In the genomic region with DNA sequence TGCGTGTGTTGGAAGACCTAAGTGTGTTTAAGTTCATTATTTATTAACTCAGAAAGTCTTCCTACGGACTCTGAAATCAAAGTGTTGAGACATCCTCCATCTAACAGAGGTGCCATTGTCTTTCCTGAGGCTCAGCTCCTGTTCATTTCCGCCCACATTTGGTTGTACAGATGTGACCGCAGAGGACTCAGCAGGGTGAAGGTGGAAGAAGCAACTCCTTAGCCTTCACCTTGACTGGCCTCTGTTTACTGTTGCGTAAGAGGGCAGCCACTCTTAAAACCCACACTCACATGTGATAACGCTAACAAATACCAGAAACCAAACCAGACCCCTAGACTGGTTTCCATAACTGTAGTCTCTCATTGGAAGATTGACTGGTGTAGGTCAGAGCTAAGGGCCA, we compare ENCODE assay signal across 28 mouse cellular contexts. TPM values are rescaled to one million over a fixed set of nuclear protein-coding genes. Genes with fewer than 3 reads are reported as not detected.
DNase-seq lines count a peak whose midpoint lies in the region; ATAC-seq and TF ChIP-seq lines count a peak whose summit lies in the region.
"Had no signal": no experiment of that assay in that cellular context is flagged by ENCODE, and none has a peak within 500 bp of the region (broad histone marks: within the 10 kb centered on the region; RNA-seq: fewer than 3 reads in every experiment).

No protein-coding gene starts in this region.

- no peak overlapping the region for H3ac ChIP-seq in C2C12 (ENCODE audit: control insufficient read depth, insufficient read length, low read depth)

- ATAC-seq in intestine, embryonic 16.5 days, result peak; percentile 36
- no peak for ATAC-seq in stomach, postnatal 0 days (ENCODE audit: low FRiP score, low TSS enrichment)
- ATAC-seq: CD4-positive, CD25-positive, alpha-beta regulatory T cell, adult 4 months; forebrain, embryonic 13.5 days; hindbrain, embryonic 16.5 days; liver, embryonic 12.5 days; lung, postnatal 0 days had no signal

- peaks cover 5% of the 10 kb centered on the region; the same call in 1 of the 2 replicates for H3K79me2 ChIP-seq in heart, adult 2 months (replicated peaks; ENCODE audit: control insufficient read depth, insufficient read depth, low read length)
- peaks cover 100% of the 10 kb centered on the region for H3K79me2 ChIP-seq in C2C12 (ENCODE audit: control insufficient read depth, insufficient read depth)

- 81% methylated on average over 6 of the region's 6 CpGs for WGBS in heart, adult 2 months
- 64% methylated on average over 6 of the region's 6 CpGs for WGBS in intestine, embryonic 16.5 days
- 69% methylated on average over 6 of the region's 6 CpGs for WGBS in stomach, postnatal 0 days

- no peaks in the 10 kb centered on the region for H3K9me3 ChIP-seq in intestine, embryonic 16.5 days (ENCODE audit: control insufficient read depth, low read length)
- H3K9me3 ChIP-seq in stomach, postnatal 0 days (ENCODE audit: control insufficient read depth, low read length), result no peaks in the 10 kb centered on the region
- H3K9me3 ChIP-seq: embryonic facial prominence, embryonic 10.5 days; embryonic facial prominence, embryonic 15.5 days; forebrain, embryonic 13.5 days; heart, embryonic 13.5 days; liver, embryonic 12.5 days; midbrain, embryonic 13.5 days; neural tube, embryonic 15.5 days; stomach, embryonic 15.5 days had no signal

- H3K4me1 ChIP-seq in heart, adult 2 months (ENCODE audit: control insufficient read depth, insufficient read depth, low read length), result peaks cover 14% of the 10 kb centered on the region
- H3K4me1 ChIP-seq in intestine, embryonic 16.5 days (ENCODE audit: control insufficient read depth, insufficient read depth, low read length), result peaks cover 44% of the 10 kb centered on the region
- peaks cover 5% of the 10 kb centered on the region for H3K4me1 ChIP-seq in stomach, postnatal 0 days (replicated peaks; ENCODE audit: control insufficient read depth, insufficient read depth)
- H3K4me1 ChIP-seq: forebrain, embryonic 13.5 days had no signal

- H3K27me3 ChIP-seq in heart, adult 2 months (ENCODE audit: control insufficient read depth, insufficient read depth, low read length), result no peaks in the 10 kb centered on the region
- H3K27me3 ChIP-seq in C2C12 (ENCODE audit: control insufficient read depth, insufficient read depth, insufficient read length), result no peaks in the 10 kb centered on the region
- no peaks in the 10 kb centered on the region for H3K27me3 ChIP-seq in intestine, embryonic 16.5 days (replicated peaks; ENCODE audit: control insufficient read depth, insufficient read depth, low read length)
- H3K27me3 ChIP-seq in stomach, postnatal 0 days (ENCODE audit: control insufficient read depth, insufficient read depth, low read length), result no peaks in the 10 kb centered on the region
- H3K27me3 ChIP-seq: embryonic facial prominence, embryonic 15.5 days; heart, embryonic 13.5 days; liver, embryonic 12.5 days; midbrain, embryonic 13.5 days; neural tube, embryonic 15.5 days; stomach, embryonic 15.5 days had no signal

- peaks cover 99% of the 10 kb centered on the region for H3K79me3 ChIP-seq in C2C12 (ENCODE audit: low read depth)

- TF ChIP-seq CTCF in heart, adult 2 months (IDR thresholded peaks at IDR 0.05), result no peak
- TF ChIP-seq CTCF in C2C12 (IDR thresholded peaks at IDR 0.05; ENCODE audit: control insufficient read depth, insufficient read depth, insufficient read length), result no peak
- TF ChIP-seq CTCF in stomach, postnatal 0 days (IDR thresholded peaks at IDR 0.05; ENCODE audit: low read depth), result no peak

- H3K36me3 ChIP-seq in heart, adult 2 months (ENCODE audit: control insufficient read depth, insufficient read depth, low read length), result no peaks in the 10 kb centered on the region
- peaks cover 57% of the 10 kb centered on the region for H3K36me3 ChIP-seq in C2C12 (ENCODE audit: control insufficient read depth, insufficient read depth)
- no peaks in the 10 kb centered on the region for H3K36me3 ChIP-seq in intestine, embryonic 16.5 days (ENCODE audit: control insufficient read depth, insufficient read depth, low read length)
- H3K36me3 ChIP-seq in stomach, postnatal 0 days (ENCODE audit: control insufficient read depth, insufficient read depth, low read length), result no peaks in the 10 kb centered on the region; the same call in 1 of the 2 replicates
- H3K36me3 ChIP-seq: embryonic facial prominence, embryonic 15.5 days; heart, embryonic 13.5 days; liver, embryonic 12.5 days; midbrain, embryonic 13.5 days; neural tube, embryonic 15.5 days; stomach, embryonic 15.5 days had no signal

- H3K27ac ChIP-seq in heart, adult 2 months, result no peak overlapping the region
- H3K27ac ChIP-seq in intestine, embryonic 16.5 days (ENCODE audit: low read length), result 0 out of 2 replicates have a peak overlapping the region, but pooled peaks have one; percentile 17
- H3K27ac ChIP-seq in stomach, postnatal 0 days (replicated peaks), result peak overlapping the region; percentile 65
- H3K27ac ChIP-seq: embryonic facial prominence, embryonic 10.5 days; embryonic facial prominence, embryonic 15.5 days; forebrain, embryonic 13.5 days; heart, embryonic 13.5 days; liver, embryonic 12.5 days; macrophage; midbrain, embryonic 13.5 days; neural tube, embryonic 15.5 days had no signal

- H3K9ac ChIP-seq in heart, adult 2 months (ENCODE audit: low read depth, low read length), result no peak overlapping the region
- no peak overlapping the region for H3K9ac ChIP-seq in intestine, embryonic 16.5 days (ENCODE audit: low read depth, low read length)
- H3K9ac ChIP-seq in stomach, postnatal 0 days (ENCODE audit: low read length), result no peak overlapping the region
- H3K9ac ChIP-seq: embryonic facial prominence, embryonic 15.5 days; forebrain, embryonic 13.5 days; heart, embryonic 13.5 days; liver, embryonic 12.5 days; midbrain, embryonic 13.5 days; neural tube, embryonic 15.5 days; stomach, embryonic 15.5 days had no signal

- TF ChIP-seq EP300 in heart, adult 2 months (IDR thresholded peaks at IDR 0.05; ENCODE audit: insufficient read depth, low read depth, low read length), result no peak
- TF ChIP-seq EP300 in stomach, postnatal 0 days (optimal IDR thresholded peaks at IDR 0.05), result no peak

- H3K4me3 ChIP-seq in heart, adult 2 months, result 0 out of 2 replicates have a peak overlapping the region, but pooled peaks have one; percentile 6
- no peak overlapping the region for H3K4me3 ChIP-seq in C2C12 (ENCODE audit: insufficient read depth, poor library complexity, severe bottlenecking)
- no peak overlapping the region for H3K4me3 ChIP-seq in intestine, embryonic 16.5 days (ENCODE audit: low read length)
- no peak overlapping the region for H3K4me3 ChIP-seq in stomach, postnatal 0 days (ENCODE audit: low read depth, low read length)
- H3K4me3 ChIP-seq: embryonic facial prominence, embryonic 10.5 days; embryonic facial prominence, embryonic 15.5 days; forebrain, embryonic 13.5 days; heart, embryonic 13.5 days; liver, embryonic 12.5 days; midbrain, embryonic 13.5 days; neural tube, embryonic 15.5 days; stomach, embryonic 15.5 days had no signal

- intact Hi-C loops in heart, adult 2 months (cut with DNase I), result no loop called here
- intact Hi-C loops in heart, postnatal 10 days (cut with DNase I), result no loop called here

- H3K4me2 ChIP-seq in intestine, embryonic 16.5 days (ENCODE audit: low read depth, low read length), result no peak overlapping the region
- no peak overlapping the region for H3K4me2 ChIP-seq in stomach, postnatal 0 days (replicated peaks; ENCODE audit: low read depth)
- H3K4me2 ChIP-seq: embryonic facial prominence, embryonic 15.5 days; forebrain, embryonic 13.5 days; heart, embryonic 13.5 days; liver, embryonic 12.5 days; midbrain, embryonic 13.5 days; neural tube, embryonic 15.5 days; stomach, embryonic 15.5 days had no signal

- TF ChIP-seq POLR2A in heart, adult 2 months (IDR thresholded peaks at IDR 0.05; ENCODE audit: insufficient read depth, low read depth, low read length), result no peak

- no peak for DNase-seq in heart, adult 2 months
- no peak for DNase-seq in heart, postnatal 10 days
- DNase-seq in stomach, postnatal 0 days (ENCODE audit: low spot score), result no peak
- no peak for DNase-seq in layer of hippocampus, postnatal 36 days
- DNase-seq in embryo, embryonic 9.5 days (ENCODE audit: extremely low spot score), result no peak
- DNase-seq: adrenal gland, adult 8-10 months; cerebellum, adult 2 months; heart, postnatal 14 days; kidney, adult 11 months; kidney, postnatal 36 days; lung, adult 18-20 months; right cerebral cortex, postnatal 14 days; thymus, adult 18-20 months; thymus, postnatal 36 days had no signal

TF ChIP-seq in C2C12, 6 proteins besides CTCF, POLR2A, EP300 and RAD21:
- TF ChIP-seq FOSL1 (IDR thresholded peaks at IDR 0.05; ENCODE audit: insufficient read depth, low read length, poor library complexity, severe bottlenecking) (no peak), CEBPB (IDR thresholded peaks at IDR 0.05; ENCODE audit: low read depth) (peak; percentile 52)

RNA-seq across cellular contexts. Expression of a gene that starts 9.0 kb away (rescaled TPM):
- 10 to 100 TPM; 63.7 to 67.9 TPM for total RNA-seq in heart, adult 2 months (2021)
- polyA plus RNA-seq in heart, adult 2 months (2012; rRNA removed), result 26.6 and 35.4 TPM in 2 replicates
- 10 to 100 TPM; 52.7 to 61.1 TPM for total RNA-seq in heart, postnatal 10 days (2021)
- 89.8 TPM for polyA plus RNA-seq in C2C12 (2012; fragmentation: generic; extraction: Trizol)
- 17.7 and 19.2 TPM in 2 replicates for polyA plus RNA-seq in intestine, embryonic 16.5 days (2015; fragmentation: Nextera tagmentation; extraction: Ambion mirVana)
- polyA plus RNA-seq in stomach, postnatal 0 days (2015; fragmentation: Nextera tagmentation; extraction: Ambion mirVana), result 13.1 and 15.8 TPM in 2 replicates
- 10 to 100 TPM; 52.5 to 53.3 TPM for total RNA-seq in layer of hippocampus, postnatal 36 days (2021)
